Comparison of ENCODE assay signal across 23 mouse cellular contexts in genomic region chr9:57531946-57532345, GRCm38 (mm10). TPM values are rescaled to one million over a fixed set of nuclear protein-coding genes. Genes with fewer than 3 reads are reported as not detected.
DNase-seq lines count a peak whose midpoint lies in the region; ATAC-seq and TF ChIP-seq lines count a peak whose summit lies in the region.
"Had no signal": no experiment of that assay in that cellular context is flagged by ENCODE, and none has a peak within 500 bp of the region (broad histone marks: within the 10 kb centered on the region; RNA-seq: fewer than 3 reads in every experiment).

No protein-coding gene starts in this region.

- H3K79me2 ChIP-seq in heart, adult 2 months (replicated peaks; ENCODE audit: control insufficient read depth, insufficient read depth, low read length) = peaks cover 6% of the 10 kb centered on the region; the same call in 1 of the 2 replicates

- no peaks in the 10 kb centered on the region for H3K27me3 ChIP-seq in heart, adult 2 months (ENCODE audit: control insufficient read depth, insufficient read depth, low read length)
- H3K27me3 ChIP-seq in intestine, embryonic 15.5 days (replicated peaks) = no peaks in the 10 kb centered on the region
- no peaks in the 10 kb centered on the region for H3K27me3 ChIP-seq in intestine, postnatal 0 days (replicated peaks; ENCODE audit: control insufficient read depth, insufficient read depth, low read length)
- no peaks in the 10 kb centered on the region for H3K27me3 ChIP-seq in midbrain, embryonic 15.5 days (replicated peaks)
- H3K27me3 ChIP-seq: forebrain, embryonic 13.5 days; heart, embryonic 13.5 days had no signal

- H3K4me1 ChIP-seq in heart, adult 2 months (ENCODE audit: control insufficient read depth, insufficient read depth, low read length) = peaks cover 10% of the 10 kb centered on the region
- peaks cover 6% of the 10 kb centered on the region; the same call in 1 of the 2 replicates for H3K4me1 ChIP-seq in intestine, embryonic 15.5 days (replicated peaks)
- H3K4me1 ChIP-seq in intestine, postnatal 0 days (replicated peaks; ENCODE audit: control insufficient read depth, insufficient read depth, low read length) = no peaks in the 10 kb centered on the region
- peaks cover 5% of the 10 kb centered on the region for H3K4me1 ChIP-seq in midbrain, embryonic 15.5 days

- intact Hi-C loops in heart, adult 2 months (cut with DNase I) = no loop called here
- intact Hi-C loops in heart, postnatal 25 days (cut with DNase I) = no loop called here

- 29% methylated on average over 1 of the region's 1 CpGs for WGBS in heart, adult 2 months
- 61% methylated on average over 1 of the region's 1 CpGs for WGBS in intestine, embryonic 15.5 days
- WGBS in intestine, postnatal 0 days = 22% methylated on average over 1 of the region's 1 CpGs
- 94% methylated on average over 1 of the region's 1 CpGs for WGBS in midbrain, embryonic 15.5 days

- H3K4me3 ChIP-seq in heart, adult 2 months = no peak overlapping the region
- no peak overlapping the region for H3K4me3 ChIP-seq in layer of hippocampus, adult 2 months
- H3K4me3 ChIP-seq in intestine, embryonic 15.5 days (replicated peaks) = no peak overlapping the region
- H3K4me3 ChIP-seq in intestine, postnatal 0 days (ENCODE audit: low read depth, low read length) = no peak overlapping the region
- no peak overlapping the region for H3K4me3 ChIP-seq in midbrain, embryonic 15.5 days
- H3K4me3 ChIP-seq: forebrain, embryonic 10.5 days; forebrain, embryonic 13.5 days; heart, embryonic 13.5 days had no signal

- no peak overlapping the region for H3K4me2 ChIP-seq in intestine, embryonic 15.5 days (replicated peaks)
- no peak overlapping the region for H3K4me2 ChIP-seq in intestine, postnatal 0 days (replicated peaks; ENCODE audit: low read depth)
- H3K4me2 ChIP-seq in midbrain, embryonic 15.5 days = no peak overlapping the region
- H3K4me2 ChIP-seq: forebrain, embryonic 13.5 days; heart, embryonic 13.5 days; hindbrain, embryonic 14.5 days had no signal

- no peak for DNase-seq in heart, adult 2 months
- no peak for DNase-seq in heart, postnatal 25 days (ENCODE audit: low spot score)
- no peak for DNase-seq in layer of hippocampus, adult 2 months (ENCODE audit: low spot score in 2 of 2)
- DNase-seq in layer of hippocampus, postnatal 14 days (ENCODE audit: low spot score in 2 of 2) = no peak
- DNase-seq: adrenal gland, adult 2 months; adrenal gland, postnatal 14 days; cerebellum, adult 11-12 months; cerebellum, adult 8-10 months; cerebellum, postnatal 10 days; gastrocnemius, postnatal 10 days; gastrocnemius, postnatal 36 days; heart, postnatal 4 days had no signal

- H3K36me3 ChIP-seq in heart, adult 2 months (ENCODE audit: control insufficient read depth, insufficient read depth, low read length) = peaks cover 48% of the 10 kb centered on the region
- peaks cover 10% of the 10 kb centered on the region; the same call in 1 of the 2 replicates for H3K36me3 ChIP-seq in intestine, embryonic 15.5 days
- H3K36me3 ChIP-seq in intestine, postnatal 0 days (ENCODE audit: control insufficient read depth, insufficient read depth) = peaks cover 34% of the 10 kb centered on the region
- peaks cover 15% of the 10 kb centered on the region for H3K36me3 ChIP-seq in midbrain, embryonic 15.5 days (replicated peaks)

- TF ChIP-seq EP300 in heart, adult 2 months (IDR thresholded peaks at IDR 0.05; ENCODE audit: insufficient read depth, low read depth, low read length) = no peak

- no peak for TF ChIP-seq POLR2A in heart, adult 2 months (IDR thresholded peaks at IDR 0.05; ENCODE audit: insufficient read depth, low read depth, low read length)

- peak; percentile 26; the same call in 1 of the 2 replicates for ATAC-seq in intestine, embryonic 15.5 days
- no peak for ATAC-seq in intestine, postnatal 0 days
- no peak for ATAC-seq in midbrain, embryonic 15.5 days (replicated peaks)
- ATAC-seq in inflammation-experienced regulatory T-cells, adult 6 months = no peak
- ATAC-seq: CD4-positive, CD25-positive, alpha-beta regulatory T cell, adult 4 months; forebrain, embryonic 13.5 days; forebrain, embryonic 16.5 days; hindbrain, postnatal 0 days had no signal

- H3K9me3 ChIP-seq in intestine, embryonic 15.5 days = no peaks in the 10 kb centered on the region
- H3K9me3 ChIP-seq in intestine, postnatal 0 days (ENCODE audit: control insufficient read depth) = no peaks in the 10 kb centered on the region
- H3K9me3 ChIP-seq in midbrain, embryonic 15.5 days = no peaks in the 10 kb centered on the region
- H3K9me3 ChIP-seq: forebrain, embryonic 10.5 days; forebrain, embryonic 13.5 days; heart, embryonic 13.5 days had no signal

- no peak overlapping the region for H3K9ac ChIP-seq in heart, adult 2 months (ENCODE audit: low read depth, low read length)
- H3K9ac ChIP-seq in intestine, embryonic 15.5 days = no peak overlapping the region
- H3K9ac ChIP-seq in intestine, postnatal 0 days (ENCODE audit: low read depth, low read length) = no peak overlapping the region
- H3K9ac ChIP-seq in midbrain, embryonic 15.5 days = no peak overlapping the region
- H3K9ac ChIP-seq: forebrain, embryonic 13.5 days; heart, embryonic 13.5 days; hindbrain, embryonic 14.5 days had no signal

- peak overlapping the region; percentile 80 for H3K27ac ChIP-seq in heart, adult 2 months
- H3K27ac ChIP-seq in layer of hippocampus, adult 2 months = peak overlapping the region; percentile 46; the same call in 1 of the 2 replicates
- H3K27ac ChIP-seq in intestine, embryonic 15.5 days = no peak overlapping the region; the same call in 1 of the 2 replicates
- H3K27ac ChIP-seq in intestine, postnatal 0 days (ENCODE audit: low read depth, low read length) = peak overlapping the region; percentile 69
- no peak overlapping the region for H3K27ac ChIP-seq in midbrain, embryonic 15.5 days
- H3K27ac ChIP-seq: forebrain, embryonic 10.5 days; forebrain, embryonic 13.5 days; heart, embryonic 13.5 days; hindbrain, embryonic 14.5 days; hindbrain, postnatal 0 days had no signal

- TF ChIP-seq CTCF in heart, adult 2 months (IDR thresholded peaks at IDR 0.05) = no peak
- no peak for TF ChIP-seq CTCF in layer of hippocampus, adult 2 months (conservative IDR thresholded peaks at IDR 0.05)
- TF ChIP-seq CTCF in intestine, postnatal 0 days (IDR thresholded peaks at IDR 0.05; ENCODE audit: low read depth) = no peak

RNA-seq across cellular contexts. Expression of gene Fam219b, which starts 5.4 kb away (rescaled TPM):
- total RNA-seq in heart, adult 2 months (2021) = 1 to 10 TPM; 8.1 to 8.3 TPM
- polyA plus RNA-seq in heart, adult 2 months (2012; rRNA removed) = 3.1 and 4.7 TPM in 2 replicates
- 1 to 10 TPM; 6.7 to 9.3 TPM for total RNA-seq in heart, postnatal 25 days (2021)
- 10 to 100 TPM; 19.9 to 25.7 TPM for total RNA-seq in layer of hippocampus, adult 2 months (2021)
- 10 to 100 TPM; 20.9 to 23.4 TPM for total RNA-seq in layer of hippocampus, postnatal 14 days (2021)
- 17.2 and 18.2 TPM in 2 replicates for polyA plus RNA-seq in intestine, embryonic 15.5 days (2015; fragmentation: Nextera tagmentation; extraction: Ambion mirVana)
- polyA plus RNA-seq in intestine, postnatal 0 days (2015; fragmentation: Nextera tagmentation; extraction: Ambion mirVana) = 6.9 and 7.8 TPM in 2 replicates
- 27.7 and 28.2 TPM in 2 replicates for polyA plus RNA-seq in midbrain, embryonic 15.5 days (2015; fragmentation: Nextera tagmentation; extraction: Ambion mirVana)
- polyA plus RNA-seq in inflammation-experienced regulatory T-cells, adult 6 months (2017; shearing (Covaris generic)) = 10 to 100 TPM; 19.6 to 40.2 (median 32.7) TPM

RNA-seq across cellular contexts. Expression of gene Cox5a, which starts 10.9 kb away (rescaled TPM):
- 1,000 to 10,000 TPM; 2,350 to 2,717 TPM for total RNA-seq in heart, adult 2 months (2021)
- polyA plus RNA-seq in heart, adult 2 months (2012; rRNA removed) = 1,522 and 1,780 TPM in 2 replicates
- 1,000 to 10,000 TPM; 2,545 to 2,748 TPM for total RNA-seq in heart, postnatal 25 days (2021)
- 100 to 1,000 TPM; 372 to 376 TPM for total RNA-seq in layer of hippocampus, adult 2 months (2021)
- total RNA-seq in layer of hippocampus, postnatal 14 days (2021) = 100 to 1,000 TPM; 465 to 477 TPM
- 844 and 895 TPM in 2 replicates for polyA plus RNA-seq in intestine, embryonic 15.5 days (2015; fragmentation: Nextera tagmentation; extraction: Ambion mirVana)
- 1,449 and 1,523 TPM in 2 replicates for polyA plus RNA-seq in intestine, postnatal 0 days (2015; fragmentation: Nextera tagmentation; extraction: Ambion mirVana)
- 715 and 767 TPM in 2 replicates for polyA plus RNA-seq in midbrain, embryonic 15.5 days (2015; fragmentation: Nextera tagmentation; extraction: Ambion mirVana)
- polyA plus RNA-seq in inflammation-experienced regulatory T-cells, adult 6 months (2017; shearing (Covaris generic)) = 100 to 1,000 TPM; 223 to 469 (median 223) TPM

RNA-seq across cellular contexts. Expression of gene Mpi, which starts 20.6 kb away (rescaled TPM):
- 100 to 1,000 TPM; 119 to 132 TPM for total RNA-seq in heart, adult 2 months (2021)
- 146 and 266 TPM in 2 replicates for polyA plus RNA-seq in heart, adult 2 months (2012; rRNA removed)
- total RNA-seq in heart, postnatal 25 days (2021) = 100 to 1,000 TPM; 160 to 162 TPM
- 10 to 100 TPM; 72.5 to 77.6 TPM for total RNA-seq in layer of hippocampus, adult 2 months (2021)
- total RNA-seq in layer of hippocampus, postnatal 14 days (2021) = 10 to 100 TPM; 71.3 to 78.8 TPM
- 50.2 and 55.8 TPM in 2 replicates for polyA plus RNA-seq in intestine, embryonic 15.5 days (2015; fragmentation: Nextera tagmentation; extraction: Ambion mirVana)
- polyA plus RNA-seq in intestine, postnatal 0 days (2015; fragmentation: Nextera tagmentation; extraction: Ambion mirVana) = 22.8 and 27.5 TPM in 2 replicates
- 81.2 and 82.9 TPM in 2 replicates for polyA plus RNA-seq in midbrain, embryonic 15.5 days (2015; fragmentation: Nextera tagmentation; extraction: Ambion mirVana)
- polyA plus RNA-seq in inflammation-experienced regulatory T-cells, adult 6 months (2017; shearing (Covaris generic)) = 10 to 100 TPM; 14.3 to 16.0 (median 14.7) TPM

RNA-seq across cellular contexts. Expression of gene Rpp25, which starts 28.1 kb away (rescaled TPM):
- 1 to 10 TPM; 1.6 TPM for total RNA-seq in heart, adult 2 months (2021)
- polyA plus RNA-seq in heart, adult 2 months (2012; rRNA removed) = 2.1 TPM in 2 replicates
- total RNA-seq in heart, postnatal 25 days (2021) = 1 to 10 TPM; 1.6 to 2.3 TPM
- total RNA-seq in layer of hippocampus, adult 2 months (2021) = 10 to 100 TPM in 1 of 2 experiments, 1 to 10 TPM in 1; 9.5 to 10.2 TPM
- 10 to 100 TPM in 1 of 2 experiments, 1 to 10 TPM in 1; 8.0 to 12.2 TPM for total RNA-seq in layer of hippocampus, postnatal 14 days (2021)
- polyA plus RNA-seq in intestine, embryonic 15.5 days (2015; fragmentation: Nextera tagmentation; extraction: Ambion mirVana) = 7.0 and 8.1 TPM in 2 replicates
- 3.2 and 4.8 TPM in 2 replicates for polyA plus RNA-seq in intestine, postnatal 0 days (2015; fragmentation: Nextera tagmentation; extraction: Ambion mirVana)
- polyA plus RNA-seq in midbrain, embryonic 15.5 days (2015; fragmentation: Nextera tagmentation; extraction: Ambion mirVana) = 29.4 TPM in 2 replicates
- not detected for polyA plus RNA-seq in inflammation-experienced regulatory T-cells, adult 6 months (2017; shearing (Covaris generic))
- total RNA-seq: gastrocnemius, postnatal 10 days; gastrocnemius, postnatal 36 days had no signal
- polyA plus RNA-seq: CD4-positive, CD25-positive, alpha-beta regulatory T cell, adult 4 months had no signal

RNA-seq across cellular contexts. Expression of gene Scamp2, which starts 28.8 kb away (rescaled TPM):
- total RNA-seq in heart, adult 2 months (2021) = 10 to 100 TPM; 25.7 to 26.7 TPM
- 43.9 and 54.8 TPM in 2 replicates for polyA plus RNA-seq in heart, adult 2 months (2012; rRNA removed)
- 10 to 100 TPM; 24.6 to 24.8 TPM for total RNA-seq in heart, postnatal 25 days (2021)
- total RNA-seq in layer of hippocampus, adult 2 months (2021) = 10 to 100 TPM; 22.5 to 26.3 TPM
- 10 to 100 TPM; 26.6 to 28.0 TPM for total RNA-seq in layer of hippocampus, postnatal 14 days (2021)
- 83.9 and 84.5 TPM in 2 replicates for polyA plus RNA-seq in intestine, embryonic 15.5 days (2015; fragmentation: Nextera tagmentation; extraction: Ambion mirVana)
- 90.2 and 92.3 TPM in 2 replicates for polyA plus RNA-seq in intestine, postnatal 0 days (2015; fragmentation: Nextera tagmentation; extraction: Ambion mirVana)
- 49.6 and 50.6 TPM in 2 replicates for polyA plus RNA-seq in midbrain, embryonic 15.5 days (2015; fragmentation: Nextera tagmentation; extraction: Ambion mirVana)
- polyA plus RNA-seq in inflammation-experienced regulatory T-cells, adult 6 months (2017; shearing (Covaris generic)) = 10 to 100 TPM; 81.3 to 95.1 (median 84.9) TPM

Comparison
In these comparisons a context has a peak if more than half of its experiments do, and no peak if none do; other contexts are left out.
1. H3K27ac ChIP-seq: peak in heart, adult 2 months (single experiment), layer of hippocampus, adult 2 months (single experiment) and intestine, postnatal 0 days (single experiment); none in intestine, embryonic 15.5 days (single experiment) and midbrain, embryonic 15.5 days (single experiment).